Mouse (Mus musculus) cerebellum, postnatal 36 days (tissue): Measurements from ENCODE around the gene Ppfia2.

ENCODE experiments used
- DNase-seq, 2 experiments: peaks; one replicate each; pipeline ENCODE4 v3.0.0; 2021 to 2022; ENCODE audit warnings: mixed read lengths in 2 of 2

The Ppfia2 gene

DNA sequence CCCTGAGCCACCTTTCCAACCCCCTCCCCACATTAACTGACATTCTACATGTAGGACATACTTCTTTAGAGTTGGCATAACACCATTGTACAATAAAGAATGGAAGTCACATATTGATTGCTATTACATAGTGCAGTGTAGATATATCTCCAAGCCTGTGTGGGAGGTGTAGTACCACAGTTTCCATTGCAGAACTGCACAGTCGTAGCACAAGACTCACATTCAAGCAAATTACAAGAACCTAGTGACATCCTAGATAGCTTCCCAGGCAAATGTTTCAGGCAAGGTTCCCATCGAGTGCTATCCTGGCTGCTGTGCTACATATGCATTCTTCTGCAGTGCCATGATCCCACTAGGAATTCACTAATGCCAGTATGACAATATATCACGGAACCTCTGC lies 200.0 kb downstream of the Ppfia2 start:
- DNase-seq = no peak

DNA sequence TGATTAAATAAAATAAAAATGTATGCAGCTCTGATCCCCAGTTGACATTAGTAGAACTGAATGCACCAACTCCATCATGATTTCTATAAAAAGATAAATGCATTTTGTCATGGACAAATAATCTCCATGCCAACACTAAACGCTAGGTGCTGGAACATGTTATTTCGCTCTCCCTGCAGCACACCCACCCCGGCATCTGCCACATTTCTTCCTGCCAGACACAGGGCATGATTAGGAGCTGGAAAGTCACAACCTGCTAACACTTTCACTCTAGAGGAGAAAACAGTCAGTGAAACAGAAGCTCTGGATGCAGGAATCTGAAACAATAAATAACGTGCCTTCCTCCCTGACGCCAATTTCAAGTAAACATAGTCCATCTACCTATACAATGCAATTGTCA lies 211.3 kb downstream of the Ppfia2 start:
- peak; percentile 66 to 69 for DNase-seq

DNA sequence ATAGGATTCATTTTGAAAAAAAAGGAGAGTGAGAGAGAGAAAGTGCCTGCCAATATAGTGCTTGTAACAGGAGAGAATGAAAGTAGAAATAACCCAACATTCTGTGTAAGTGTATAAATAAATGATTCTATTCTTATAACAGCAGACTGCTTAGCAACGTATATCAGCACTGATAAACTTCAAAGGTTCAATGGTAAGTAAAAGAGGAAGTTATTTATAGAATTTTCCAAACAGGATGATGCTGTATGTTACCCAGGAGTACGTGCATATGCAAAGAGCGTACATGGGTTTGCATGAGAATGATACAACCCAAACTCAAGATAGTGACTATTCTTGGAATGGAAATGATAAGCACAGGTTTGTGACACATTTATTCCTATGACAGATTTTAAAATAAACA lies 215.4 kb downstream of the Ppfia2 start:
- DNase-seq = no peak

DNA sequence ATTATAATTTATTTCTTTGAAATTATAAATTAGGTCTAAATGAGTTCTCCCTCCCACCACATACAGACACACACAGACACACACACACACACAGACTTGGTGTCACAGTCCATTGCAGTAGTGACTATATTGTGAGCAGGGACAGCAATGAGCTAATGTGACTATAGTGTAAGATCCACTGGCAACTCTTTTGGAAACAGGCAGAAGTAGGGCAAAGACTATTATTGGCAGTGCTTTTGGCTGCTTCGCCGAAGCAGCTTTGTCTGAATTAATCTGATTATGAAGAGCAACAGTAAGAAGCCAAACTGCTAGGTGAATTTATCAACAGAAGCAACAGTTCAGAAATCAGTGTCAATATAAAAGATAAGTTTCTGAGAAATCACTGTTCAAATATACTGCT lies 249.8 kb downstream of the Ppfia2 start:
- peak; percentile 22 to 47 for DNase-seq

DNA sequence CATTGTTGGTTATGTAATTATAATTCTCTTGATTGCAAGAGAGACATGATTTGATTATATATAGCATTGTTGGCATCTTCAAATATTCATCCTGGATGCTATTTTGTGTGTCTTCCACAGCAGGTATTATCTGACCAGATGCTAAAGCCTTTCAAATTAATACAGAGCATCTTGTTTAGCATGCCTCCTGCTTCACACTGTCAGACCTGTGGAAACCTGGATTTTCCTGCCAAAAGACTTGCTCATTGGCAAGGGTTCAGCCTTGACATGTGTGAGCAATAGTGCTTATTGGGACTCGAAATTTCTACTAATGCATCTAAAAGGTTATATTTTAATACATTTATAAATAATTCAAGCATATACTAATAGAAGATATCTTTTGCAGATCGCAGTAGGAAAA lies 262.1 kb downstream of the Ppfia2 start:
- DNase-seq = peak; percentile 69 to 75

DNA sequence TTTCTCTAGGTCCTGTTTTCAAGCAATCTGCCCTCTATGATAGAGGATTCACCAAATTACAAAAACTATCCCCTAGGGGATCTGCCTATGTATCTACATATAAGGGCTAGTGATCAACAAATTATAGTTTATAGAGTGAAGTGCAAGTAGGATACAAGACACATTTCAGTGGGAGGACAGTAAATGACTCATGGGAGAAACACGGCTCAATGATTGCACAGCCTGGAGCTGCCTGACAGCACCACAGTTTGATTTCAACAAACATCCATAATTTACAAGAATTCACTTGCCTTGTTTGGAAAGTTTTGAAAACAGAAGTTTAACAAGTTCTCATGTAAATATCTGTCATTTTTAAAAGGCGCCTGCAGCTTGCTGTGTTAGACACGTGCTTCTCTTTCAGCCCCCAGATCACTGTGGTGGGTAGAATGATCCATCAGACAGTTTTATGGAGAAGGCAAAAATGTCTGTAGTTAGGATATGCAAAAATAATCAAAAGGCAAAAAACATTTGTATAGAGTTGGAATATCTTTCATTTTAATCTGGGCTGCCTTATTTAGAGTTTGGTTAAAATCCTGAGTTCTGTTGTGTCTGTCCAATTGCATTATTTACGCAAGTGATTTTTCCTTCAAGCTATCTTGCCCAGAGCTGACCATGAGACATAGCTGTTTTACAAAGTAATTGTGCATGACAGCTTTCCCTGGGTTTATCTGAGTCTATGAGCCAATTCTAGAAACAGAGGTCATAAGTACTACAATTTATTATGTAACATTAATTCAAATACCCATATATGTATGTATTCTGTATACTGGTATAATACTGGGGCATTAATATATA lies 266.3 kb downstream of the Ppfia2 start:
- no peak for DNase-seq

DNA sequence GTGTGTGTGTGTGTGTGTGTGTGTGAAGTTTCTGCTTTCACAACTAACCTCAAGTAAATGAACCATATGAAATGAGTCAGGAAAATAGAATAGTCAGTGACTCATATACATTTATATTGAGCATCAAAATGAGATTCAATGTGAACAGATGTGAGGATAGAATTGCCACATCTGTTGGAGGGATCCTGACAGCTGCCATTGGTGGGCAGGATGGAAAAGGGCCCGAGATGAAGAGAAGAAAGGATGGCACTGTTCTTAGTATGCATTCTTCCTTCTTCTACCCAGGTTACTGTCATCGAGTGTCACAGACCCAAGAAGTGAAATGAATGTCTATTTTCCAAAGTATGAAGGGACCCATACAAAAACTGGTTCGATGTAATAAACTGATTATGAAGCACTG lies 268.1 kb downstream of the Ppfia2 start:
- no peak for DNase-seq

DNA sequence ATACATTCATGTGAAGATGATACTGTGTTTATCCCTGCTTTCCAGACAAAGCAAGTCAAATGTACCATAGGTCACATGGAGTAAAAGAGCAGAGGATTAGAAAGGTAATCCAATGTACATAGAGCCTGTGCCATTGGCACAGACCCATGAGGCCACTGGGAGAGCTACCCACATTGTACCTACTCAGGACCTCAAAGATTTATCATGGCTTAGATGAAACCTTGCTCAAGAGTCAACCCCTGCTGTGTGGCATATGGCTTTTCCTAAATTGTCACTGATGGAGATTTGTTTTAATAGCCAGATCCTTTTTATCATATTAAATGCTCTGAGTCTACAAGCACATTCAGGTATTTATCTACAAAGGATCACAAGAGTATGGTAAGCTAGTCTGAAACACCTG lies 274.8 kb downstream of the Ppfia2 start:
- DNase-seq = peak; percentile 51 to 69

DNA sequence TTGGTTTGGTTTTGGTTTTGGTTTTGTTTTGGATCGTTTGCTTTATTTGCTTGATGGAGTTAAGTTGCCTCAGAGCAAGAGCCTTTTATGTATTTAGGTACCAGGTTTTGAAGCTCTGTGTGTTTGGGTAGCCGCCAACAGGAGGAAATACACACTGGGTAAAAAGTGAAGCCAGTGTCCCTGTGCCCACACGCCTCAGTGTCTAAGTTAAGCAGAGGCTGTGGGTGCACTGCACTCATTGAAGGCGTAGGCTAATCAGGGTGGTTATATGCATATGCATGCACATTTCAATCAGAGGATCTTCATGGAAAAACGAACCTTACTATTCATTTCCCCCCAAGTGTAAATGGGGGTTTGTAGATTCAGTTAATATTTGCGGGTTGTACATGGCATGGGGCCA lies 290.9 kb downstream of the Ppfia2 start:
- DNase-seq = peak; percentile 57 to 68

DNA sequence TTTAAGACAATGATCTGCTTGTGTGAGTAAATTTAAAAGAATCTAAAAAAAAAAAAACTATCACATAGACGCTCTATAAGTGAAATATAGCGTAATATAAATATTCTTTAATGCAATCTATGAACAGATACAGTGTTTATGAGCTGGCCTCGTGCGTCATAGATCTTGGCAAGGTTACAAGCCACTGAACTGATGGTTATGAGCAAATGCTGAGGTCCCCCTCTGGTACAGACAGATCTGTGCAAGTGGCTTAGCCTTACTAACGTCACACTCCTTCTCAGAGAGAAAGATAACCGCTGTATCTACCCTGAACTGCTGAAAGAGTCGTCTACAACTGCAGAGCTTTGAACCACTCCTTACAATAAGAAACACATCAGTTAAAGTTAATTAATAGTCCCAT lies 293.6 kb downstream of the Ppfia2 start:
- DNase-seq = no peak

DNA sequence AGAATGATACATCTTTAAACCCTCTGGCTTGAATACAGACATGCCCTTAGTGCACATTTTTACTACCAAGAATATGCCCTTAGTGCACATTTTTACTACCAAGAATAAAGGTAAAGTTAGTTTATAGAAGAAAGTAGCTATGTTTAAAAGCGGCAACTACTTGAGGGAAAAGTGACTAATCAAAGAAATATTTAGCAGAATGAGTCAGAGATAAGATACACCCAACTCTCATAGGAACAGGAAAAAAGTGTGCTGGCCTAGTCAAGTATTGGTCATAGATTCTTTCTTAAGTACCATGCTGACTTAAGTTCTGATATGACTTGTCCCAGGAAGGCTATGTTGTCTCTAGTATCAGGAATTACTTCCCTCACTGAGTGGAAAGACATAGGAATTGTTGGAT lies 305.4 kb downstream of the Ppfia2 start:
- no peak for DNase-seq

DNA sequence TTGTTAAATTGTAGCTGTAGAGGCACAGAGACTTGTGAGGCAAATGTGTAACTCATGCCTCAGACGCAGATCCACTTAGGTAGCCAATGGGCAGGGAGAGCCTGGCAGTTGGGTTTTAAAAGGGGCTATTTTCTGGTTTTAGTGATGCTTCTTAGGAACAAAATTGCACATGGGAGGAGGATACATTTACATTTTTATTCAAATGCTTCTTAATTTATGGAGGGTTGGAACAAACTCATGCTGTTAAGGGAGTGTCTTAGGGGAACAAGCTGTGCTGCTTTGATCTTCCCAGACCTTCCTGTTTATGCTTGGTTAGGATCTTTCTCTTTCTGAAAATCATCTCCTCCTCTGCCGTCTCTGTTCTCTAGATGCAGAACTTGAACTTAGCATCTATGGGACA lies 345.3 kb downstream of the Ppfia2 start:
- no peak for DNase-seq

DNA sequence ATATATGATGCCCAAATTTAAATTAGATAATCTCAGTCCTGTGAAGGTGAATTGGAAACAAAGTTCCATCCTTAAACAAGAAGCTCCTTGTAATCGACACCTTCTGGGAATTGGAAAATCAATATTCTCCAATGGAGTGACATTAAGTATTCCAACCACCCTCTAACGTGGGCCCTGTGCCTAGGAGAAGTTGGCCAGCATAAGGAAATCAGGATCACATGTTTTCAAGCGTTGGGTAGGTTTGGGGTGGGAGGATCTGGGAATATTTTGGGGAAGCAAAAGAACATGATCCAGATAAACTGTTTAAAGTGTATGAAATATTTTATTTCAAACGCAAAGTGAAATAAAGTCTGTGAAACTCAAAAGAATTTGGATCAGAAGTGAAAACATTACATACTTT lies 348.2 kb downstream of the Ppfia2 start:
- no peak for DNase-seq

DNA sequence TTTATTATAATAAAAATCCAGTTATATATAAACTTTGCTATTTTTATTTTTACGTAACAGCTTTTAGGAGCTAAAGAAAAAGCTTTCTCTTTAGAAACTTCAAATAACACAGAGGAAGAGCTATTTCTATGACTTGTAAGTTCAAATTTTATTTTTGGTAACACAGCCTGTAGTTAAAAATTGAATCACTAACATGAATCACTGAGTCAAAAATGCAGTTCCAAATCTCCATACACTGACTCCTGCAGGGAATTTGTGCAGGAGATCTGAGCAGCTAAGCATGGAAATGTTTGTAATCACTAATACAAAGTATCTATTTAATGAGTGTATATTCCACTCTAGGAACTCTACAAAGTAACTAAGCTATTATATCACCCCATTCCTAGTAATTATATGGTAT lies 354.1 kb downstream of the Ppfia2 start:
- no peak for DNase-seq

DNA sequence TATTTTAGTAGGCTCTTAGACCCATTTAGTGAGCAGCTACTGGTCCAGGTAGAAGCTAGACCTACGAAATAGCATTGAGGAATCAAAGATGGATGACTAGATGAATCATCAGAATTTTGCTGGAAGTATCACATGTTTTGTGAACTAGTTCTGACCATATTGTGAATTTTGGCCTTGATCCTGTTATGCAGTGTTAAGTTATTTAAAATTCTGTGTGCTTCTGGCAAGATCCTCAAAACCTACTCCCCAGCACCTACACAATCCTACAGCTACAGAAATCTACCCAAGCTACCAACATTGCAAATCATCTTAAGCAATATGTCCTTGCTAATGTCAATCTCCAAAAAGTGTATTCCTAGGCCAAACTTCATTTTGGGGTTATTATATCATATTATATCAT lies 368.3 kb downstream of the Ppfia2 start:
- DNase-seq = no peak

DNA sequence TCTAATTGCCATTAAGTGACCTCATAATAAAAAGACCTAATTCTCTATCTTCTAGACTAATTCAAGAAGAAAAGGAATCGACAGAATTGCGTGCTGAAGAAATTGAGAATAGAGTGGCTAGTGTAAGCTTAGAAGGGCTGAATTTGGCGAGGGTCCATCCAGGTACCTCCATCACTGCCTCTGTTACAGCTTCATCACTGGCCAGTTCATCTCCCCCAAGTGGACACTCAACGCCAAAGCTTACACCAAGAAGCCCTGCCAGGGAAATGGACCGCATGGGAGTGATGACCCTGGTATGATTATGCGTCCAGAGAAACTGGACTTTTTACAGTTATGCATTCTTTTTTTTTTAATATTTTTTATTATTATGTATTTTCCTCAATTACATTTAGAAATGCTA lies 388.0 kb downstream of the Ppfia2 start:
- DNase-seq = peak; percentile 5

DNA sequence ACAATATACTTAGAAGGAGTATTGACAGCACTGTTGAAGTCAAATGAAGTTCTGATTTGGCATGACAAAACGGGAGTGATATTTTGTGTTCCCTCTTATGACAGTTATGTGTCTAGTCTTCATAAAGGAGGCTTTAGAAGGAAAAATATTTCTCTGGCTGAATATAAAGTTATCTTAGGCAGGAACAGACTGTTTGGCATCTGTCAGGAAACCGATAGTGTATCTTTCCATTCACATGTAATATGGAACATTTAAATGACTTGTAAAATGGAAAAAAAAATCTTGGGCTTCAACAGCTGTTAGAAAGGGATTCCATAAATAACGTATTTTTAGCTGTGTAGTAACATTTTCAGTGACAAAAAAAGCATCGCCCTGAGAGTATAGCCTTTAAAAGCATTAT lies 400.1 kb downstream of the Ppfia2 start:
- DNase-seq = no peak

DNA sequence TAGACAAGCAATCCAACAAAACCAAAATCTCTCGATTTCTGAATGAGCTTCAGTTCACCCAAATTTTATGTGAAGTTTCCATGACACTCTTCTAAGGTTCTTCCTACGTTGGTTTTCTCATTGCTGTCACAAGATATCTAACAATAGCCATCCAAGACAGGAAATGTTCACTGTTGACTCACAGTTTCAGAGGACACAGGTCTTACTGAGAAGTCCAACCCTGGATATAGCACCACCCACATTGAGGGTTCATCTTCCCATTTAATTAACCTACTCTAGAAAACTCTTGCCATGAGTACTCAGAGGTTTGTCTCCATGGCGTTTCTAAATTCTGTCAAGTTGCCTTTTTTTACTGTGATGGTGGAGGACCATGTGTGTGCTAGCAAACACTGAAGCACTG lies 401.7 kb downstream of the Ppfia2 start:
- no peak for DNase-seq

DNA sequence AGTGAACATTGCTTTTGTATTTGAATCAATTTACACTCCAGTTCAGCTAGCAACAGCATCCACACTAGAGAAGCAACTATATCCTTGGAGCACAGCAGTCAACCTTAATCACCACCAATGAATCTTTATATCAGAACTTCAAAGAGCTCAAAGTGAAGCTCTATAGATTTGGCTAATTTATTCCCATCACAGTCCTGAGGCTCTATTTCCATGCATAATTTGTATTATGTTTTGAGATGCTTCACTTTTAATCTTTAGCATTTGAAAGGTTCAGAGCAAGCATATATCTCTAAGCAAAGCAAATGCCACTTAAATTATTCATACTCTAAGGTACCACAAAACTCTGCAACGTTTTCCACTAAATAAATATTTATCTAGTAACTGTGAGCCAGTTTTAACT lies 402.6 kb downstream of the Ppfia2 start:
- DNase-seq = no peak

DNA sequence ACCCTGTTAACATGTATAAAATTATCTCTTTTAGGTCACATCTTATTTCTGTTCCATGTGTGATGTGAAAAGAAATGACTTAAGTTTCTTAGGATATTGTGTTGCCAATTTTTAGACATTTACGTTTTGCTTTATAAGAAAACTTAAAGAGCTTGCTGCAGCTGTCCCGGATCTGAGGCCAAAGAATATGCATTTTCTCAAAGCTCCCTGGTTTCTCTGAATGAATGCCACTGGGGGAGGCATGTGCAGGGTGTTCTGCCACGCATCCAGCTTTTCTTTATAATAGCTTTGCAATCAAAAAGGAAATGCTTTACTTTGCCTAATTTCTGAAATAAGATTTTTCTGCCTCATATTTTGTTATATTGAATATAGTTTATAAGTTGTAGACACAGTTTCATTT lies 411.2 kb downstream of the Ppfia2 start:
- no peak for DNase-seq

DNA sequence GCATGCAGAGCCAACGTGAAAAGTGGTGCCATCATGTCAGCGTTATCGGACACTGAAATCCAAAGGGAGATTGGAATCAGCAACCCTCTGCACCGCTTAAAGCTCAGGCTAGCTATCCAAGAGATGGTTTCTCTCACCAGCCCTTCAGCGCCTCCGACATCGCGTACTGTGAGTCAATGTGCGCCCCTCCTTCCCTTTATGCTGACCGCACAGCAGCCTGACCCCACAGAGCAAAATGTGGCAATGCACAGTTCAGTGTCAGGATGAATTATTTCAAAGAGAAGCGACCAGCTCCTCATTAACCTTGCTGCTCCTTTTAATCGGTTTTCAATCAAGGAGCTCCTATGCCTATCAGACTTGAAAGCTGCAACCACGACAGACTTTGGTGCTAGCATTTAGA lies 426.2 kb downstream of the Ppfia2 start:
- DNase-seq = no peak

DNA sequence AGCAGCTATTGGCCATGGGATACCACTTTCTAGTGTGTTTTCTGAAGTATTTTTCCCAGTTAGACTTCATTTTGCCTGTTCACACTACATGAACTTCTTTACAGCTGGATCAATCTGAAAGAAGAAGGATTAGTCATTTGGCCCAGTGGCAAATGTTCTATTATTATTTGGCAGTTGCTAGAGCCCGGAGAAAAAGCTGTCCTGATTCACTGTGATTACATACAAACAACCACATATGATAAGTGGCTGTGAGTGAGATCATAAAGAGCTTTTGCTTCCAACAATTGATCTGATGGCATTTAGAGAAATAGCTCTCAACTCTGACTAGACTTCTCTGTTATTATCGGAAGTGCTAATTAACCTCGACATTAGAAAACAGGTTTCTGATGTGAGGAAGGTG lies 440.0 kb downstream of the Ppfia2 start:
- DNase-seq = no peak

DNA sequence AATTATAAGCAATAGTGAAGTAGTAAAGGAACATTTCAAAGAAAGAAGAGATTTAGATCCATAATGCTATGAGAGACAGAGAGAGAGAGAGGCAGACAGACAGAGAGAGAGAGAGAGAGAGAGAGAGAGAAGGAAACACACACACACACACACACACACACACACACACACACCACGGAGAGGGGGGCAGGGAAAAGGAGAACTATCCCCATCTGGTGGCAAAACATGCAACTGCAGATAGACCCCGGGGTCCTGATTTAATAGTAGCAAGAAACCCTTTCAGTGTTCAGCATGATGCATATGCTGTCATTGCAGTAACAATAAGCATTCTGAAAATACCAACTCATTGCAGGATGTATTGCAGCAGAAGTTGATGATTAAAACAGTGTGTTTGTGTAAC lies 442.9 kb downstream of the Ppfia2 start:
- no peak for DNase-seq

DNA sequence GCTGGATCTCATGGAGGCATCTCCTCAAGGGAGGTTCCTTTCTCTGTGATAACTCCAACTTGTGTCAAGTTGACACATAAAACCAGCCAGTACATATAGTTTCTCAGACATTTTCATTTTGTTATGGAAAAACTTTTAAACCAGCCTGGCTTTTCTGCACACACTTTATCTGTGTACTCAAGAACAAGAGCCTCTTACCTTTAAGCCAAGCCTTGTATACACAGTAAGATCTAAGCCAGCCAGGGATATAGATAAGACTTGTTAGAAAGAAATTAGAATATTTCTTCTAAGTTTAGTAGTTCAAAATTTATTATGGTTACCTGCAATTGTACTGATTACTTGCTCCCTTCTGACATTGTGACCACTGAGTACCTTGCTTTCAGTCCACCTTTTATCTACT lies 444.1 kb downstream of the Ppfia2 start:
- no peak for DNase-seq

DNA sequence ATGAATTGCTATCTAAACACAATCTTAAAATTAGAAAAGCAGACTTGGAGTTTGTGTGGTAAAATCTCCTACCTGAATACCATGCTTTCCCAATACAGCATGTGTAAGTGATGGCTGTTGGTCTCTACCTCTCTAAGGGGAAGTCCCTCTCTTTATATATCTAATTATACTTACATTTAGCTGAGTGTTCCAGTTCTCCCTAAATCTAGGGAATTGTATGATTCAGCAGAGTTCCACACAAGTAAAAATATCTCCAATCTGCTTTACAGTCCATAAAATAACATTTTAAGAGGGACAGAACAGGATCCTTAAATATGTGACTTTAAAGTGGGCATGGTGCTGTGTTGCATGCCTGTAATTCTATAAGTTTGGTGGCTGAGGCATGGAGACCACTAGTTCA lies 444.7 kb downstream of the Ppfia2 start:
- DNase-seq = no peak
